Mouse (Mus musculus): ENCODE data around the gene Ephb1.

Gene Ephb1

DNA sequence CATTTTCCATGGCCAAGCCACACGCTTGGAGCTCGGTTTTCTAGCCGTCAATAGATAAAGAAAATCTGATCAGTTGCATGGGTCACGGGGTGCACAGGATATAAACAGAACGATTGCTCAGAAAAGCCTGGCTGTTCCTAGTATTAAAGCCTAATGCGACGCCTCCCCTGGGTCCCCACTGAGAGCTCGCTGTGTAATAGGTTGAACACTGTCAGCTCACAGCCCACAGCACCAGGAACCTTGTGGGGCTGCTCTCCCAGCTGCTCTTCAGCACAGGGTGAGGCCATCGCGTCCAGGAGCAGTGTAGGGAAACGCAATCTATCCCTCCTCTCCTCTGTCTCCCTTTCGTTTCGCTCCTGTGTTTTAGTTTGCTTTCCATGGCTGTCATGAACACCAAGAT, 50.6 kb downstream of the Ephb1 start:
- DNase-seq = no peak

DNA sequence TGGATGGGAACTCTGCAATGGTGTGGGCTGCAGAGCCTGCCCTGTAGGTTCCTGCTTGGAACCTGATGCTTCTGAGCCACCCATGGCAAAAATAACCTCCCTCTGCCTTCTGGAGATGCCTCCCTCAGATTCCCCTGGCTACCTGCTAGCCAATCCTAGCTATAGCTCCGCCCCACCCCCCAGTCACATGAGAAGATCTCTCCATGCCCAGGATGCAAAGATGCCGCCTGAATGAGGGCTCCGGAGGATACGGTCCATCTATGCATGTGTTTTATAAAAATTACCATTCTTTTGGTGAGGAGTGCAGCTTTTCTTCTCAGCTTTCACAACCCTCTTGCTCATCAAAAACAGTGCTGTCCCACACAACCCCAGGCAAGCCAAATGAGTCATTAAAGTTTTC, 53.5 kb downstream of the Ephb1 start:
- DNase-seq = no peak

DNA sequence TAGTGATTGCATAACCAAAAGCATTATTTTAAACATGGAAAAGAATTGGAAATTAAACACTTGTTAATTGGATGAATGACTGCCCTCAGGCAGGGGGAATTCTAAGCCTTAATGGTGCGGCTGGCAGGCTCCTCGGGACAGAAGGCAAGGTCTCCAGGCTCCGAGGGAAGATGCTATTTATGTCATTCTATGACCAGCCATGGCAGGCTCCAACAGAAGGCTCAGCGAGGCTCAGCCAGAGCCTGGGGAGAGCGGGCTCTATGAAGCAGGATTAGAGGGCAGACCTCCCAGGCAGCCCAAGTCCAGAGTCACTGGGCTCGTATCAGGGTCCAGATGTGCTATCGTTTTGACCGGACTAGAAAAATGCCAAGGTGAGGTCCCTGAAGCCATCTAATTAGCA, 55.8 kb downstream of the Ephb1 start:
- peak; percentile 92 for DNase-seq

DNA sequence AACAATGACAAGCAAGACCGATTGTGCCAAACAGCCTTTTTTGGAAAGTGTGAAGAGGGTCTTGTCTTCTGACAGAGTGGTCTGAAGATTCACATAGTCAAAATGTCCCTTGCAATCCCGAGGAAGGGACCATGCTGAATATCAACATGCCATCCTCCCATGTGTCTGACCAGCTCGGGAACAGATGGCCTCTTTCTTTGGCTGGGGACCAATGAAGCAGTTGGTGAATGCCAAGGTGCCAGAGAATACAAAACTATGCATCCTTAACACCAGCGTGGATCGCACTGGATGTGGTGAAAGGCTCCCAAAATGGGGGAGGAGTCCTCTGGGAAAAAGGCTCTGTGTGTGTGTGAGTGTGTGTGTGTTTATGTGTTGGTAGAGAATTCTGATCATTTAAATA, 56.5 kb downstream of the Ephb1 start:
- DNase-seq = peak; percentile 95

DNA sequence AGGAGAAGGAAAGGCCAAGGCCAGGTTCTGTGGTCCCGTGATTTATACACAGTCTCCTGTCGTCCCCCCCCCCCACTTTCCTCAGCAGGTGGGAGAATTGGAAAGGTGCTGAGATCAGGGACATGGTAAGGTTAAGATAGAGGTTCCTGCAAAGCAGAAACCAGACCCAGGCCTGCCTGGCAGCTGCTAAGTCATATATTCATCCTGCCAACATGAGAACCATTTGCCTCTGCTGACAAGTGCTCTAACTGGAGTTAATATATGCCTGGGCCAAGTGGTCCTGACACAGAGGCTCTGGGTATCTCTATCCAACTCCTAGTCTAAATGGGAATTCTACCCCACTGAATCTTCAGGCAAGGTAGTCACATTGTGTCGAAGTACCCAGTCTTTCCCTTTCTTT, 57.3 kb downstream of the Ephb1 start:
- DNase-seq = no peak

DNA sequence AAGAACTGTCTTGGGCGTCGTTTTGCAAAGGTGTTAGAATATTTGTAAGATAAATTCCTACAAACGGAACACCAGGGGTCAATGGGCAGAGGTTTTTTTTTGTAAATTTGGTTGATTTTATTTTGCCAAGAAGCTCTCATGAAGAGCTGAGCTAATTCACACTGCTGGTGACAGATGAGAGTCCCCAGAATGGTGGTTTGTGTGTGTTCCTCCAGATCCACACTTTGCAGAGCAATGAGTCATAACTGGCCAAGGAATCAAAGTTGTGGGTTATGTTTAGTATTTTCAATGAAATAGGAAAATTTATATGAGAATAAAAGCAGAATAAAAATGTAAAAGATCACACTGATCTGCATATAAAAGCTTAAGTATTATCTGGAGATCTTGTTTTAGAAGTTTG, 60.9 kb downstream of the Ephb1 start:
- no peak for DNase-seq

DNA sequence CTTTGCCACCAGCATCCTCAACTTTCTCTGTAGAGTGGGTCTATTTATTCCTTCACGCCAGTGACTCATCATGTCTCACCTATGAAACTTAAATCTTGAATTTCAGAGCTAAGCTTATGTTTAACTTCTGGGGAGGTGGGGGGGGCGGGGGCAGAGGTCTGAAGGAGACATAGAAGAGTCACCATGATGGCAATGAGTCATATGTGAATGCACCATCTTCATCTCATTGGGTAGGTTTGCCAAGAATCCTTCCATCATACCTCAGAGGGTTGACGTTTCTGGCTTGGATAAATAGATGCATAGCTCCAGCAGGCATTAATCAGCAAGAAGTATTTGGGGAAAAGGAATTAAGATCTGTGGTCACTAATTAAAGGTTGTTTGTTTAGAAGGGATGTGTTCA, 63.3 kb downstream of the Ephb1 start:
- DNase-seq = no peak

DNA sequence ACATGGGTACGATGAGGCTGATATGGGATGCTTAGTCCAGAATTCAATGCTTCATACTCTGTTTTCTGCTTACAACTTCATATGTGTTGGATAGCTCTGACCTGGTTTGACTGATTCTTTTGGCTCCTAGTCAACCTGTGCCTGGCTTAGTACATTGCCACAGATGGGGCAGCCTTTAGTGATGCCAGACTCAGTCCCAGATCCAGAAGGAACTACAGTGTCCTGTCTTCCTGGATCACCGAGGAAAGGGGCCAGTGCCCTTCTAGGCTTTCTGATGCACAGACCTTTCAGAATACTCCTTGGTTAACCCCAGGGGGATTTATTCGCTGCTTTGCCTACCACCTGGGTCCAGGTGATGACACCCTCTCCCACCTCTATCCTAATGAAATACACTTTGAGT, 66.1 kb downstream of the Ephb1 start:
- DNase-seq = peak; percentile 91

DNA sequence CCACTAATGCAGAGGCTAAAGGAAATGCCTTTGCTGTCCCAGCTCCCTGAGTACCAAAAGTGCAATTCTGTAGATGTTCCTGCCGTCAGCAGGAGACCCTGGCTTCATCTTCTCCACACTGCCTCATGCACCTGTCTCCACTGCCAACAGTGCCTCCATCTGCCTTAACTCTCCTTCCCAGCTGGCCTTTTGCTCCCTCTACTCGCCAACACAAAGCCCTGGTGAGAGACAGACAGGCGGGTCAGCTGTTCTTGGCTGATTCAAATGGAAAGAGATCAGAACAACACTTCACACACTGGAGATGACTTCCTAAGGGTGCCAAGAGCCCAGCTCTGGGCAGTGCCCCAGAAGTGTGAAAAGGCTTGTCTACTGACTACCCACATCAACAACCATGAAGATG, 78.6 kb downstream of the Ephb1 start:
- peak; percentile 94 for DNase-seq

DNA sequence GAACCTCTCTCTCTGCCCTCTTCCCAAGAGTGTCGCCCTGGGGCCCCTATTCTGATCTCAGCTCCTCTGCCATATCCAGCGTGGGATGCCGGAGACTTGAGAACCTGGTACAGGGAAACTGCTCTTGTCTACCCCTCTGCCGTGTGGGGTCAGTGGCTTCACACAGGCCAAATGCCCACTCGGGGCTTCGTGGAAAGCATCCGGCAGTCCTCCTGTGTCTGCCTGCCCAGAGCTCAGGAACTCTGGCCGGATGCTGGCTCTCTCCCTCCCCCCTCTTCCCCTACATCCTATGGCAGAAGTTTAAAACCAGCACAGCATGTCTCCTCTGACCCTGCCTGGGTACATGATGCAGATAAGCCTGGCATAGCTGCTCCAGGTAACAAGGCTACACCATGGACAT, 80.5 kb downstream of the Ephb1 start:
- no peak for DNase-seq

DNA sequence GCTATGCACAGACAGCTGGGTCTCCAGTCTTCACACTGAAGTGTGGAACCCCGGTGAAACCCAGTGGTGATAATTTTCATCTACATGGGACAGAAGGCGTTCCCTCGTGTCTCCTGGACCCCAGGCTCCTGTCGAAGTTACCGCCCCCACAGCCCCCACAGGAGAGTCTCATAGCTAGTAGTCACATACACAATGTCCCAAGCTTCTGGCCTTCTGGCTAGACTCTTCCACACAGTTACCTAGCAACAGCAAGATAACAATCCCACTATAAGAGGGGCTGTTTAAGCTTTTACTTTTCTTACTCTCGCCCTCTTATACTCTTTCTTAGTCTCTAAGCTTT, 81.1 kb downstream of the Ephb1 start:
- DNase-seq = no peak

DNA sequence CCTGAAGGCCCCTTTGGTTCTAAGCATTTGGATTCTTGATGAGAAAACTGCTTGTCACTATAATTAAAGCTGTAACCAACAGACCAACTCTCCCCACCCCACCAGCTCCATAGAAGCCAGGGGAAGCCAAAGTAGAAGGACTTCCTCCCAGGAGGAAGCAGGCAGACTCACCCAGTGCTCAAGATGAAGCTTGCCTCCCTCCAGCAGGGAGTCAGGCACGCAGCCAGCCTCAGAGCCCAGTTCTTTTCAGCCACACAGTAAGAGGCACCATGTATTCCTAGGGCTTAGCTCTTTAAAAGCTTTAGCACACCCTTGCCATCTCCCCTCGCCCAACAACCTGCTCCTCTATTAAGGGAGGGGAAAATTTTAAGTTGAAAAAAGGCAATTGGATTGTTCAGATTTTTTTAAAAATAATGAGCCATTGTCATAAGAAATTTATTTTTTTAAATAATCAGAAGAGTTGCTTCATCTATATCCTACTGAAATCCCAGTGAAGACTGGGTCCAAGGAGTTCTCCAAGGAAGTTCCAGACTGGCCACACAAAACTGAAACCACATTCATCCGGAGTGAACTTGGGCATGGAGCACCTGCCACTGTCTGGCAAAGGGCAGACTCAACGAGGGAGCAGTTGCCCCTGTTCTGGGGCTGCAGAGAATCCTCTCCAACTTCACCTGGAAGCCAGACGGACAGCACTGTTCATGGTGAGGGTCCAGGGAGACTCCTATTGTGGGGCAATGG, 81.6 kb downstream of the Ephb1 start:
- peak; percentile 72 for DNase-seq

DNA sequence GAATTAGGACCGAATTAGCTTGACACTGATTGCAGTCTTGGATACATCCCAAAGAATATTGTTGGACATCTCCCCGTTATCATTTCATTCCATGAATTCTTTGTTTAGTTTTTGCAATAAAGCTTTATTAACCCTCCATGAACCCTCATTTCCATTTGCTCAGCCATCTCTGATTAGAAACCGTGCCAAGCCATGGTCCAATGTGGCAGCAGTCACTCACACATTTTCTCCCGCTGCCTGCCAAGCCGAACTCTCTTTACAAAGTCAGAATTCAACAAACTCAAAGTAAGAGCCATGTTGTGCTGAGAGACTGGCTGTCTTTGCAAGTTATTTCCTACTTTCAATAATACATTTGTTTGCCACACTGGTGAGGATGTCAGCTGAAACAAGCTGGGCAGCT, 84.0 kb downstream of the Ephb1 start:
- no peak for DNase-seq

DNA sequence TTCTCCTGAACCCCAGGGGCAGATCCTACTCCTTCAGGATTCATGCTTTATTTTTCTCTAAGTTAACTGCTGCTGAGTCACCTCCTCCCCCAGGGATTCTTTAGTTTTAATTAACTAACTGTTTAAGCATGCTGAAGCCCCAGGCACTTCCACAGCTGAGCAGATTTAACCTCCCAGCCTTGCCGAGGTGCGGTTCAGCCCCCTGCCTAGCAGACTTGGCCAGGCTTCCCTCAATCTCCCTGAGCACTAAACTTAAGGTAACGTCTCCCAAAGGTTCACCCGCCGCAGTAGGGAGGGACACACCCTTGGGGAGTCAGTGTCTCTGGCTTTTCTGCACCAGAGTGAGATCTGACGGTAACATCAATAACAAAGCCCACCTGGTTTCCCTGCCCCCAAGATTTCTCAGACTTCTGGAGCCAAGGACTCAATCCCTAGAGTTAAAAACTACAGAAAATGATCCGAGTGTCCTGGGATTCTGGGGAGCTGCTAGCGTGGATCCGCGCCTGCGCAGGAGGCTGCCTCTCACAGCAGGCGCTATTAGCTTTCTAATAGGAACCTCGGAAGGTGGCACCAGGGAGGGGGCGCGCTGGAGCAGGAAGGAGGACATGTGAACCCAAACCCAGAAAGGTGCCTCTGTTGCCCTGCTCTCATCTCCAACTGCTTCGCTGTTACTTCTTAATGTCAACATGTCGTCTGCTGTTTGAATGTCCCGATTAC, 87.0 kb downstream of the Ephb1 start:
- DNase-seq = peak; percentile 60

DNA sequence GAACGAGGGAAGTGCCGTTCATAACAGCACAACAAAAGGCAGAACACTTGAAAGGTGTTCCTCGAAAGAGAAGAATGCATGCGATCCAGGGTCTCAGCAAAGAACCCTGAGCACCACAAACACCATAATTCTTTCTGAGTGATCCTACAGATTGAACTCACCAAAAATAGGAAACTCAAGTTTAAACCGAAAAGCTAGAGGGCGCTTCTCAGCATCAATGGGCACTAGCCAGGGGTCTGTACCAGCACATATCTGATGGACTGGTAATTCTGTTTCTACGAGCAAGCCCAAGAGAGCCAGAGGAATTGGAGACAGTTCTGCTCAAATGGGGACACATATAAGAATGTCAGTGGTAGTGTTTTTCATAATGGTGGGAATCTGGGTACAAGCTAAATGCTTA, 90.7 kb downstream of the Ephb1 start:
- no peak for DNase-seq

DNA sequence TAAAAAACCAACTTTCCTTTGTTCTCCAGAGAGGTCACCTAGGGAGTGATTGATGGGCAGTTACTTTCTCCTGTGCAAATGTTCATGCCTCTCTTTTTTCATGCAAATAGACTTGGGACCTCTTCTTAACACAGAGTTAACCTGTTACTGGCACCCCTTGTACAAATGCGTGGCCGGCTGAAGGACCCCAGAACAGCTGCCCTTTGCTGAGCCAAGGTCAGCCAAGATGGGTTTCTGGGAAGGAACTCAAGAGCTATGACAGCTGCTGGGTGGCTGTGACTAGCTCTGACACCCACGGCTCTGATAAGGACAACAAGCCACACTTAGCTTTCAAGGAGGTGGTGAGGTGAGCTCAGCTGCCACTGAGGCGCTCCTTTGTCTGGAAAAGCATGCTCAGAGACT, 92.4 kb downstream of the Ephb1 start:
- no peak for DNase-seq

DNA sequence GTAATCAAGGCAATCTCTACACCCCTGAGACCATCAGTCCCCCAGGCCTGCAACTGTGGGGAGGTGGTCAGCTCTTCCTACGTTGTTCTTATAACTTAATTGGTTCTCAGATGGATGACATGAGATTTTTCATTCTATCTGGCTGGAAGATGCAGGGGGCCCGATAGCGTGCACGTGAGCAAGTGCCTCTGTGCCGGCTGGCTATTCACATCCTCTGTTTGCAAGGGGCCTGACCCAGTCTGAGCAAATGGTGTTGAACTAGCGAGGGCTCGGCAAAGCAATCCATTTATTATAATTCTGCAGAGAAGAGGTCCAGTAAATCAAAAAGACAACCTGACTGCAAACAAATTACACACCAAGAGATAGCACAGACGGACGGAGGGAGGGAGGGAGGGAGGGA, 93.0 kb downstream of the Ephb1 start:
- no peak for DNase-seq

DNA sequence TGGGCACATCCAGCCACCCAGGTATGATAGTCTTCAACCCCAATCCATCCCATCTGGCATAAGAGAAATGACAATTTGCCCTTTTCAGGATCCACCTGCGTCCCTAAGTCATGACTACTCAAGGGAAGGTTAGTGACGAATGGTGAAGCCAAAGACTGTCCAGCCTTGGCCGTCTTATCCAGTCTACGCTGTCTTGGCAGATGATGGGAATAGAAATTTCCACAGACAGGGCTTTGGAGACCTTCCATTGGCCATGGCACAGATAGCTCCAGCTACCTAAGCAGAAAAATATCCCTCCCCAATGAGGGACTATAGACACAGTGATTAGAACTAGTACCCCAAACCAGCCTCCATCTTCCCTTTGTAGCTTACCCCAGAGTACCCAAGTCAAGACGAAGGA, 98.1 kb downstream of the Ephb1 start:
- no peak for DNase-seq

DNA sequence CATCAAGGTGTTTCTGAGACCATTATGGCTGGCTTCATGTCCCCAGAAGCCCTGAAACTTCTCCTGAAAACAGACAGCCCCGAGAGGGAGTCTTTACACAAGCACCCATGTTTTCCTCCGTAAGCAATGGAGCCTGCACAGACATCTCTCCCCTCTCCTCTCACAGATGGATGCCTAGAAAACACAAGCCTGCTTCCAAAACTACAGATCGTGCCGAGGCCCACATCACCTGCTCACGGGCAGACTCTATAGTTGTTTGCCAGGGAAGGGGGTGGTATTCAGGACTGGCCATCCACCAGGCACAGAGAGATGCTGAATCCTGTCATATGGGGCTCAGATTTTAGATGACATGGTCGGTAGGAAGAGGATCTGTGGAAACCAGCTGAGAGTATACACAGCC, 98.7 kb downstream of the Ephb1 start:
- DNase-seq = no peak

DNA sequence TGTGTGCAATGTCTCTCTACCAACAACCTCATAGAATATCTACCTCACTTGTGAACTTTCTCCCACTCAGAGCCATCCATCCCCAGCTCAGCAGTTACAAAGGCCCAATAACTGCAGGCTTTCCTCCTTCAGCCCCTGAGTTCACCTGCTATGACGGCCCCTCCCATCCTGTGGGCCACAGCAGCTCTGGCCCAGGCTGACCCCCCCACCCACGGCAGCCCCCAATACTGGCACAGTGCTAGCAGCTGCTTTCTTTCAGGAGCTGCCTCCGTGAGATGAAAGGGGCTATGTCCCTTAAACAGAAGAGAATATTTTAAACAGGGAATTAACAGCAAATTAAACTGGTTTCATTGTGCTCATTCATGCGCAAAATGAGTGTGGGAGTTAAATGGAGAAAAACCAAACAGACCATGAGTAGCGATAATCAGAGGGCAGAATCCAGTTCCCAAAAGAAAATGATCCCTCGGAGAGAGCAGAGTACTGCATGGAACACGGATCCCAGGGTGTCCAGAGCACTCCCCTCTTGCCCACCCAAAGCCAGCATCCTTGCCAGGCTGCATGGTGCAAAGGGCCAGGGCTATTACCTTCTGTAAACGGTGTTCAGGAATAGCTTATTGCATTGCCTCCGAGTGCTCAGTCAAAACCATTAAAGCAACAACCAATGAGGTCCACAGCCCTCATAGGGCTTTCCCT, 105.2 kb downstream of the Ephb1 start:
- DNase-seq = no peak

DNA sequence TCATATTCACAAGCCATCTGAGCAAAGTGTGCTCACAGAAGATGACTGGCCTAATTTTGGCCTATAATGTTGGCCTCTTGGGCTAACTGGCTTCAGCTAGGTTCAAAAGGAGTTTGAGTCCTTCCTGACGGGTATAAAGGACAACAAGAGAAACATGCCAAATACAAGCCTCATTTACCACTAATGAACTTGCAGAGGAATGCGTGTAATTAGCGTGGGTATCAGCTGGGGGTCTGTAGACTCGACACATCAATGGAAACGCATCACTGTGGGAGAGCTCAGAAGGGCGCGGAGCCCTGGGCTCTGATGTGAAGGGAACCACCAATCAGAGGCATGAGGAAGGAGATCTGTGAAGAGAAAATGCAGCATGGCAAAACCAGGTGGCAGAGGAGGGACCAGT, 108.9 kb downstream of the Ephb1 start:
- DNase-seq = no peak

DNA sequence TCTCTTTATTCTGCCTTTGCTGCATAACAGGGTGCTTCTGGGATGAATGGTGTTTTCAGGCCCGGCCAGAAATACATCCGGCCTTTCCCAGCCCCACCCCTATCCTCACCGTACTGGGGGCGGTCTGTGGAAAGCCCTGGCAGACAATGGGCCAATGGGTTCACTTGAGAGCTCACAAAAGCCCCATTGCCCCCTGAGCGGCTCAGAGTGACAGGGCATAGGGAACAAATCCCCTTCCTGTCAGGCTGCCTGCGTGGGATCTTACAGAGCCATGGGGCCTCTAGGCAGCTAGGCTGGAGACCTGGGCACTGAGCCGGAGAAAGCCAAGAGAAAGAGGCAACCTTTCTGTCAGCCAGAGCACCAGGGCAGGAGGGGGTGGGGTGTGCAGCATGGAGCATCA, 111.2 kb downstream of the Ephb1 start:
- DNase-seq = peak; percentile 47

DNA sequence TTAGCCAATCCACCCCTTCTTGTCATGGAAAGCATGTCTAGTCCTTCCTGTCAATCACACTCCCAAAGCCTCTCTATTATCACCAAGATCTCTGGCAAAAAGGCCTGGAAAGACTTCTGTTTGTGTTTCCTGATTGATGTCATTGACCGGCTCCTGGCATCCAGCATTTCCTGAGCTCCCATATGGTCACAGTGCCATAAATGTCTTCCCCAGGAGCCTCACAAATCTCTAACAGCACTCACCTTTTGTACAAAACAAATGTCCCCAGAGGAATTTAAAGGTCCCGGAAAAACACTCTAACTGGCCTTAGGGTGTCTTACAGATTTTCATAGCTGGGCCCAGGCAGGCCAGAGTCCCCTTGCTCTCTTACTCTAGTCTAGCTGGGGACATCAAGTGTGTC, 112.9 kb downstream of the Ephb1 start:
- peak; percentile 70 for DNase-seq

DNA sequence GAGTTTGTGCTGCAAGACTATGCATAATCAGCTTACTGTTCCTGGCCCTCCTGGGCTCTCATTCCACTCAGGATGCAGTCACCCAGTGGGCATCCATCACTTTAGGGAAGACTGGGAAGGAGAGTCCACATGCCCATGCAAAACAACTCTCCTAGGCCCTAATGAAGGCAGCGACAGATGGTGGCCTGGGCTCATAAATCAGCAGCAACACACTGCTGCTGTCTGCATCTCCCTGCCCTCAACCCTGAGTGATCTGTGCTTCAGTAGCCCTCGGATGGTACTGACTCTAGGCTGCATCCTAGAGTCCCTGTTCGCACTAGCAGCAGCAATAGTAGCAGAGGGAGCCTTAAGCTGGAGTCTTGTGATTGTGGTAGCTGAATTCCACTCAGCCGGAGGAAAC, 114.3 kb downstream of the Ephb1 start:
- DNase-seq = peak; percentile 56

All from cerebellum, adult 9-11 months (tissue).